Mouse (Mus musculus) forelimb bud, embryonic 11.5 days (tissue): ENCODE measurements at regions not wholly inside any gene's neighbourhood (a gene's known extent, or its start where the extent isn't known, plus 50 kb on each side); places are given as distances from the start of the nearest gene placed in this dataset.

Experiments
- DNase-seq: peaks from one replicate; pipeline ENCODE4 v3.0.0-alpha.2; 2012; ENCODE audit warnings: low read depth, low spot score

DNA sequence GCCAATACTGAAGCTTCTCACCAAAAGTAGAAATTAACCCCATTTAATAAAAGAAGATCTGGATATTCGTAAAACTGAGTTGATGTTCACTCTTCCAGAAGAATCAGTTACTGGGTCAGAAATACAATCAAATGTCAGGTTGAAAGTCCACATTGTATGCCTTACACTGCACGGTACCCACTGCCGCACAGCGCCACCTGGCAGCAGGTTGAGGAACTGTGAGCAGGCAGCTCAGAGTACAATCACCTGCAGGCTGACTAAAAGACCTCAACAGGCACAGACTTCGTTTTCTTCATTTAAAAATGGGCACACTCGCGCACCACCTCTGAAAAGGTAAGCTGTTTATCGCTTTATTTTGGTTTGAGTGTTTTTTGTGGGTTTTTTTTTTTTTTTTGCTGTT lies 341.8 kb upstream of the Mms22l start:
- DNase-seq: peak; percentile 58

DNA sequence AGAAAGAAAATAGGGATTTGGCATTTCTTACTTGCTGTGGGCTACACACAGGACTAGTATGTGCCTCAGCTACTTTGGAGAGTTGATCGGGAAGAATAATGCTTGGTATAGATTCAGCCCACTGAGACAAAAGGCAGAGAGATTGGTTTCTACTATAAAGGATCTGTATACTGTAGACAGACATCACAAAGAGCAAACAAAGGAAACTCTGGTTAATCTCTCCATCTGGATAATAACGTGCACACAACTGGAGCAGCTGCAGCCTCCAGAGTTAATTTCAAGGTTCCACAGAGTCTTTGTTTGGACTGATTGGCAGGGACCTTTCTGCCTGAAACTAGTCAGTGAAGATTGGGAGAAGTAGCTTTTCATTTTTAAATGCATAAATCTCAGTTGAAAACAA lies 322.5 kb upstream of the Mms22l start:
- no peak for DNase-seq

DNA sequence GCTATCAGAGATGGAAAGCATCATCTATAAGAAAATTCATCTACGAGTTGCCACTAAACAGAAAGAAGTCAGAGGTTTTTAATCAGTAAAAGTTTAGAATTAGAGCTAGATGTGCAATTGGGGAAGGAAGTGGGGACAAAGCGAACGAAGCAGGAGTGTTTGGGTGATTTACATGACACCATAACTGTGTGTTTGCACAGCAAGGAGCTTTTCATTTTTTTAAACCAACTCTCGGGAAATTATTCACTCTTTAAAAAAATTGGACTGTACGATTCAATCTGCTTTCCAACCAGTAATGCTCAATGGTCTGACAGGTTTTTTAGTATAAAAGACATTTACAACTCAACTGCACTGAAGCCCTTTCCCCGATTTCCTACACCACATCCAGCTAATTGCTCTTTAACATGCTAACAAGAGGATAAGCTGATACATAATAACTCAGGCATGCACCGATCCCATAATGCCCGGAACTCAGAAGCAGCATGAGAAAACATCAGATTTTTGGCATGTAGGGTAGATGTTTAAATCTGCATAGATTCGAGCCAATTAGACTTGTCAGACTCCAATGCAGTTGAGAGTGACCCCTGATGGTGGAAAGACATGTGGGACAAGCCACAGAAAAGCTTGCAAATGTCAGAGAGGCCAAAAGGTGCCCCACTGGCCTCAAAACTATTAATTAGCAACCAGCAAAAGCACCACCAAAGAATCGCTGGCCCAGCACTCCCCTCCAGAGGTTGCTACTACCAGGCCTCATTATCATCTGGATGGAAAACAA lies 282.8 kb upstream of the Mms22l start:
- DNase-seq: no peak

DNA sequence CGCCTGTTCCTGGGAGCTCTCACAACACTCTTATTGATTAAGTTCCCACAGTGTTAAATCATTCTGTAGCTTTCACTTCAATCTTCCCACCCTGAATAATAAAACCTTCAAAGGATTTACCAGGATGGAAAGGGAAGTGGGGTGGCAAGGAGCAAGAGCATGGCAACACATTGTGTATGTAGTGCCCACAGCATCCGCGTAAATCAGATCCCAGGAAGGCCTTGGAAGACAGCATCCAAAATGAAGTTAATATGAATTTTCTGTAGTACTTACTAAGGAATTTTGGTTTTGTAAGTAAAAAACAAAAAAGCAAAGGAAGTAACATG lies 282.3 kb upstream of the Mms22l start:
- DNase-seq: no peak

DNA sequence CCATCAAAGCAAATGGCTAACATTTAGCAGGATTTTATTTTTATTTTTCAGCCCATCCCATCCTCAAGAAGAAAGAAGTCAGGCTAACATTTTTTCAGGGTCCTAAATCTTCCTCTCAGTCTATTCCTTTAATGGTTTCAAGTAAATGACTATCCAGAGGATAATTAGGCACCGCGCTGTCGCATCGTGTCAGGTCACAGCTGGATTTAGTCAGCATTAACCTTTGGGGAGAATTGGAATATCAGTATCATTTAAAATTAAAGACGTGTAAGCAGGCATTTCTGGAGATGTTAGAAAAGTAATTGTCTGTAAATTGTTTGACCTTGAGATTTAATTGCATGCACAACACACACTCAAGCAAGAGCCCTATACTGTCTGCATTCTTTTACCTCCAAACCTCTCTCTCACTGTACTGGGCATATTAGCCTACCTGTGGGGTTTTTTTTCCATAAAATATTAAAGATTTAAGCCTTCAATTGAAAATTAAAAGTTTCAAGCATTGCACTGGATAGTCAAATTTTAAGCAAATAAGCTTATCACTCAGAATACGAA lies 277.8 kb upstream of the Mms22l start:
- no peak for DNase-seq

DNA sequence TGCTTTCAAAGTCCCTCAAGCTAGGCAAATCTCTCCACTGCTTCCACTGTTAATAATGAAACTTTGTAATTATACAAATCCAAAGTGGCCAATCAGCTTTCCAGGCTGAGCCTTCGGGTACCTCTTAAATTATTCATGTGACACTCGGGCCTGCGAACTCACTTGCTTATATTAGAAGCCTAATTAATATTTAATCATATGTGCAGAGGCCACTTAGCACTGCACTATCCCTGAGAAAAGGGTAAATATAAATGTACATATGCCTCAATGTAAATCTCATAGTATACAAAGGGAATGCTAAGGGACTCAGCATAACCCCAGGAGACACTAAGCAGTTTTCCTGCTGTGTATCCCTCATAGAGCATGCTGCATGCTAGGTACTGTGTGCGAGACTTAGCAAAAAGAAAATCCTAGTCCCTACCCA lies 277.2 kb upstream of the Mms22l start:
- no peak for DNase-seq

DNA sequence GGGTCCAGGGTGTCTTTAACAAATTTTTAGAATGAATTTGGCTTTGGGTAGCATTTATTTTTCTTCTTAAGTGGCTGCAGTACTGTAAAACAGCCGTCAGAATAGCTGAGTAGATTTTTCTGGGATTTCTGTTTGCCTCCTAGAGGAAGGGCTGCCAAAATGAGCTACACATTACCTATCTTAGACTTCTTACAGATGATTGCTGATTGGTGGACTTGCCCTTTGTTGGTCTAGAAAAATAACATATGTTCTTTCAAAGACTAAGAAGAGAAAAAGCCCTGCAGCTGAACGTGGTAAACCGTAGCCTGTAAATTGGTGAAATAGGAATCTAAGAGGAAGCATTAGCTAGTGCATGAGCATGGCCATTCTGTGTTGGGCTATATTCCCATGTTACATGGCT lies 276.7 kb upstream of the Mms22l start:
- DNase-seq: no peak

DNA sequence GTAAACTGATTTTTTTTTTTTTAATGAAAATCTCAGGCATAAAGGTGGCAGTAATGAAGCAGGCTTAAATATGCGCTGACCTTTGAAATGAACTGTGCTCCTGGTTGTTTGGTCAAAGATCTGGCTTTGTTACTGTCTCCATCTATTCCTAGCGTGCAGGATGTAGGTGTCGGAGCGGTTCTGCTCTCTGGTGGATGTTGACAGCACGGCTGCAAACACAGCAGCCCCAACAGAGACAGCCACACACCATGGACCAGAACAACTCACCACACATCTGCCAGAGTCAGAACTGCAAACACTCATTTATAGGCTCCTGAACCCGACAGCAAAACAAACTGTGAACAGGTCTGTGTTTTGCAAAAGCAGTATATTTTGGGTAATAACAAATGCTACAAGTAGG lies 251.1 kb upstream of the Mms22l start:
- DNase-seq: no peak

DNA sequence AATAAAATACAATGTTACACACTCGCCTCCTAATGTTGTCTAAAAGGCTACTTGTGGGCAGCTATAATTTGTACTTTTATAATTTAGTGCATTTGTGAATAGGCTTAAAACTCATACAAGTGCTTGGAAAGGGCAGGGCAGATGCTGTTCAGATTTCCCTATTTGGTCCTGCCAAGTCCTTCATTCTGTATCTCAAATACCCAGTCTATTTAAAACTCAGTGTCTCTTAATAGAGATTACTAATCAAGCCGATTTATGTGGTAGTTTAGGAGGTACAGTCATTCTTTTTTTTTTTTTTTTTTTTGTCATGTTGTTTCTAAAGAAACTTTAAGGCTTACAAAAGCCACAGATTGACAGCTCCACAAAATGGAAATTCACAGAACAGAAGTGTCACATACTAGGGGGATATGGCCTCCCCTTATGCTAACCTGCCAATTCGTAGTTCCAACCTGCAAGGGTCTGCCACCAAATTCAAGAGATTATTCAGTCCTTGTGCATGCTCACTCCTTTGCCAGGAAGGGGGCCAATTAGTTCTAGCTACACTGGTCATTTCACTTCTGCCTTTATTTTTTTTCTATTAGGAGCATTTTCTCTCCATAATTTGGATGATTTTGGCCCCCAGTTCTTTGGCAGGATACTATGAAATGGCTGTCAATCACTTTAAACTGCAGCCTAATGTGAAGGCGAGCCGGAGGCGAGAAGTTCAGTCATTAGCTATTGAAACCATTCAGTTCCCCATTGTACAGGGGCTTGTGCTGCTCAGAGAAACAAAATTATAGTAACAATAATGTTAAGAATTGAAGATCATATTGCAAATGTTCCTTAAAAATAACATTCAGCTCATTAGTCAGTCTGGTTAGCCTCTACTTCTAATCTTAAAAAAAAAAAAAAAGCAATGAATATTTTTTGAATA lies 247.9 kb upstream of the Mms22l start:
- no peak for DNase-seq

DNA sequence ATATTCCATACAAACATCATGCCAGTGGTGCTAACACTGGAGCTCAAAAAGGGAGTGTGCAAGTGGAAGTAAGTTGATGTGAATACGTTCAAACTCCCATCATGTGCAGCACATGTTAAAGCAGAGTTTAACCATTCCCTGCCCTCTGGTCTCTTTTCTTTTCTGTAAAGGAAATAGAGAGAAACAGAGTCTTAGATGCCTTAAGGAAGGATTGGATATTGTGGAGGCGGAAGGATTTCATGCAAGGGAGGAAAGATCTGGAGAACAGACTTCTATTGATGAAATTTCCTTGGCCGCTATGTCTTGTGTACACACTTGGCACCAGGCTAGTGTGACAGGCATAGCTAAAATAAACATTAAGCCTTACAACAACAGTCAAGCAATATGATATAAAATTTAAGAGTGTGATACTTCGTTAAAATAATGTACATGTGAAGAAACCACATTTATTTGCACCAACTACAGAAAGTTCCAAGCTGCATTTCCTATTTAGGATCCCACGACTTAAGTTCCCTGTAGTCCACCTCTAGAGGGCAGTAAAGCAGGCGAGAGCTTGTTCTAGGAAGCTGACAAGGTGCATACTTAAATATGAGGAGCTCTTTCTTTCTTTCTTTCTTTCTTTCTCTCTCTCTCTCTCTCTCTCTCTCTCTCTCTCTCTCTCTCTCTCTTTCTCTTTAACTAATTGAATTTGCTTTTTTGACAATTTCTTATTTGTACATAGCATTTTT lies 246.8 kb upstream of the Mms22l start:
- peak; percentile 40 for DNase-seq

DNA sequence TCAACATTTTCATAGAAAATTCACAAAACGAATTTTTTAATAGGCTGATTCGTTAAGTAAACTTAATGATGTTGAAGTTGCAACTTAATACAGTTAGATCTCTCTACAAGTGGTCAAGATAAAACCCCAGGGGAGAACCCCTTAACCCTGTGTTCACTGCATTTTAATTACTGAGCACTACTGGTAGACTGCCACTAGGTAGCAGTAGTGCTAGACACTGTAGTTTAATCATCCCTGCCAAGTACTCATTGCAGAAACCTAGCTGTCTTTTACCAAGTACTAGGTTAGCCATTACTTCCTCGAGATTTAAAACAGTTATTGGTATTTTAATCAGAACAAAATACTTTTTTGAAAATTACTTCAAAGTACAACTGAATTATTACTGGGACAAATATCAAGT lies 218.1 kb upstream of the Mms22l start:
- no peak for DNase-seq
